Mouse (Mus musculus) adrenal gland, adult 8-10 months (tissue): ENCODE data around the gene Nox3. TPM values are rescaled to one million over a fixed set of nuclear protein-coding genes. Genes with fewer than 3 reads are reported as not detected.

Experiments used
- DNase-seq: peaks from one replicate; pipeline ENCODE4 v3.0.0; 2022
- total RNA-seq, 4 experiments: library from RNA; stranded (reverse); gene quantifications; 2 replicates each; pipeline ENCODE4 v1.2.4; 2022

The Nox3 gene
- total RNA-seq, result not detected

DNA sequence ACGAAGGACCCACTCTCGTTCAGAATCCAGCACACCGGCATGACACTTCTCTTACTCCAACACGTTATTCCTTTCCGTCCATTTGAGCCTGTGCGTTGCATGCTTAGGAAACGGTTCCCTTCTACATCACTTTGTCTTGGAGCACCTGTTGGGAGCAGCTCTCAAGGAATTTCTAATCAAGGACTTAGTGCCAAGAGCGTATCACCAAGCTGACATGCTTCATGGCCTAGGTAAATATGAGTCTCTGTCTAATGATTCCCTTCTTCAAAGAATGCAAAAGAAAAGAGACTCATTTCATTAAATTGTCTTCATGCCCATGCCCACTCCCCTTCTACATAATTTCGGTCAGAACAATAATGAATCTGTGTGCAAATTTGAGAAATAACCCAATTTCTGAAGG, at the start of gene Nox3:
Gene Nox3, minus strand, starts transcription at position 101 of the 400 bp plus-strand sequence.
- no peak for DNase-seq

- DNase-seq, result no peak
Measured at GRCm38 (mm10) chr17:3744402-3744801, 48.3 kb upstream of the Nox3 start.

- peak; percentile 55 for DNase-seq
Measured at GRCm38 (mm10) chr17:3736936-3737335, 40.9 kb upstream of the Nox3 start.

GRCm38 (mm10) chr17:3734286-3734685, 38.2 kb upstream of the Nox3 start:
- DNase-seq, result peak; percentile 52

- no peak for DNase-seq
Measured at GRCm38 (mm10) chr17:3705350-3705930, 9.4 kb upstream of the Nox3 start.

- DNase-seq, result peak; percentile 37
Measured at GRCm38 (mm10) chr17:3702320-3702719, 6.3 kb upstream of the Nox3 start.

- no peak for DNase-seq
Measured at GRCm38 (mm10) chr17:3692817-3693216, 3.2 kb downstream of the Nox3 start.

DNA sequence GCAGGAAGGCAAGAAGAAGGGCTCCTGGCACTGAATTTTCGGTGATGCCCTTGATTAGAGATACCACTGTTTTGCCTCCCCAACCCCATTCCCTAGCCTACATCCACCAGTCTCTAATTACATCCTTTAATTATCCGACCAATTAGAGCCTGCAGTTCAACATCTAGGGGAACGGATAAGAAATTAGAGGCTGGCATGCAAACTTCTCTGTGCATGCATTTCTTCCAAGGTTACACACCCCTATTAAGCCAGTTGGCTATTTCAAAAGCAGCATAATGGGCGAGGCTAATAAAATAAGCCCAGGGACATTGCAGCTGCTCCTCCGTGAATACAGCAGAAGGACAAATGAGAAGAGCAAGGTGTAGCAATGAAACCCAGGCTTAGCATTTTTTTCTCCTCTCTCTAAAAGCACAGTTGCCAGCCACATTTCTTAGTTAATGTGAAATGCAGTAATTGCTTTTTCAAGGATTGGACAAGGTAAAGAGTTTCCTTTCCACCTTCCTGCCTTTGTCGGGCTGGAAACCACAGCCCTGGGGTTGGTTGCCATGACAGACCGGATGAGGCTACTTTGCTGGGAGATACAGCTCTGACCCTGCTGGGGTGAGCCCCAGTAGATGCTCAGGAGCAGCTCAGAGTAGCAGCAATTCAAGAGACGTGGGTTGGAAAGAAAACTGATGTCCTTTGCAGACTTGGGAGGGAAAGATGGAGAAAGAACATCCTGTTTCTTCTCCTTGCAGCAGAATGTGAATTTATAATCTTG, 5.4 kb downstream of the Nox3 start:
- no peak for DNase-seq

DNA sequence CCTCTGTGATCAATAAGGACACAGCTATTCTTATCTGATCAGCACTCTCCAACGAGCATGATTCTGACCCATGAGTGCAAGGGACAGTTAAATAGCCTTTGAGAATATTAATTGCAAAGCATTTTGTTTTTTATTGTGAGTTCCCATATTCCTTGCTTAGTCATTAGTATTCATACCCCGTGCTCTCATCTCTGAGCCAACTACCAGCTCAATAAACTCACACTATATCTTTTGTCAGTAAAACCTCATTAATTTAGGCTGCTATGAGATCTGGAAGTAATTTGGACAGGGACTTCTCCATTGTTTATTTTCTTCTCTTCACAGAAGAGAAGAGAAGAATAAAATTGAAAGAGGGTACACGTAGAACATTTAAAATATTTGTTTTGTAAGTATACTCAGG, 12.4 kb downstream of the Nox3 start:
- no peak for DNase-seq

GRCm38 (mm10) chr17:3669226-3669625, 26.8 kb downstream of the Nox3 start:
- DNase-seq, result no peak

- no peak for DNase-seq
Measured at GRCm38 (mm10) chr17:3667287-3667686, 28.8 kb downstream of the Nox3 start.

GRCm38 (mm10) chr17:3665321-3665720, 30.7 kb downstream of the Nox3 start:
- peak; percentile 11 for DNase-seq

- no peak for DNase-seq
Measured at GRCm38 (mm10) chr17:3659497-3659896, 36.6 kb downstream of the Nox3 start.

GRCm38 (mm10) chr17:3650377-3650776, 45.7 kb downstream of the Nox3 start:
- DNase-seq, result no peak

- no peak for DNase-seq
Measured at GRCm38 (mm10) chr17:3643582-3643981, 52.5 kb downstream of the Nox3 start.

GRCm38 (mm10) chr17:3641456-3641855, 54.6 kb downstream of the Nox3 start:
- DNase-seq, result no peak

DNA sequence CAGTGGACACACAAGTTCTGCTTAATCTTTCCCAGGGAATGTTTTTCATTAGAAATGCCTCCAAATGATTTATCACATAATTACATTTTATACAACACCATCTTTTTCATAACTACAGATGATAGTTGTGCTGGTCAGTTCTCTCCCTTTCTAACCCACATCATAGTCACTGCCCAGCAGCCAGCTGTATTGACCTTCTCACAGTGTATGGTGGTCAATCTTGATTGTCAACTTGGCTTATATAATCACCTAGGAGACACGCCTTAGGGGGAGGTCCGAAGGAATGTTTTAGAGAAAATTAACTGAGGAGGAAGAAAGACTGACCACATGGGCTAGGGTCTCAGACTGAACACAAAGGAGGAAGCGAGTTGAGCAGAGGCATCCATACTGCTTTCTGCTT, 57.3 kb downstream of the Nox3 start:
- no peak for DNase-seq

DNA sequence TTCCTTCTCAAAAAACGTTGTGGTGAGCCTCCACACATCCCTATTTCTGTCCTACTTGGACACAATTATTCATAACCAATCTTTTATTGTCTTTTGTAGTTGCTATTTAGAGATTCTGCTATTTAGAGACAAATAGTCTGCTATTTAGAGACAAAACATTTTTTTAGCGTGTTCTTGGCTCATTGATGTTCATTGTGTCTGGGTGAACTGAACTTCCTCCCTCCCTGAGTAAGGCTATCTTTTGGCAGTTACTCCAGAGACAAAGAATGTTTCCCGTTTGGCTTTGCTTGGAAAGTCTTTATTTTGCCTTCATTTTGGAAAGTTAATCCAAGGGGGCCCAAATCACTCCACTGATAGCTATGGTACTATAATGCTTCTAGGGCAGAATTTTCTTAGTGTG, 63.6 kb downstream of the Nox3 start:
- no peak for DNase-seq

DNA sequence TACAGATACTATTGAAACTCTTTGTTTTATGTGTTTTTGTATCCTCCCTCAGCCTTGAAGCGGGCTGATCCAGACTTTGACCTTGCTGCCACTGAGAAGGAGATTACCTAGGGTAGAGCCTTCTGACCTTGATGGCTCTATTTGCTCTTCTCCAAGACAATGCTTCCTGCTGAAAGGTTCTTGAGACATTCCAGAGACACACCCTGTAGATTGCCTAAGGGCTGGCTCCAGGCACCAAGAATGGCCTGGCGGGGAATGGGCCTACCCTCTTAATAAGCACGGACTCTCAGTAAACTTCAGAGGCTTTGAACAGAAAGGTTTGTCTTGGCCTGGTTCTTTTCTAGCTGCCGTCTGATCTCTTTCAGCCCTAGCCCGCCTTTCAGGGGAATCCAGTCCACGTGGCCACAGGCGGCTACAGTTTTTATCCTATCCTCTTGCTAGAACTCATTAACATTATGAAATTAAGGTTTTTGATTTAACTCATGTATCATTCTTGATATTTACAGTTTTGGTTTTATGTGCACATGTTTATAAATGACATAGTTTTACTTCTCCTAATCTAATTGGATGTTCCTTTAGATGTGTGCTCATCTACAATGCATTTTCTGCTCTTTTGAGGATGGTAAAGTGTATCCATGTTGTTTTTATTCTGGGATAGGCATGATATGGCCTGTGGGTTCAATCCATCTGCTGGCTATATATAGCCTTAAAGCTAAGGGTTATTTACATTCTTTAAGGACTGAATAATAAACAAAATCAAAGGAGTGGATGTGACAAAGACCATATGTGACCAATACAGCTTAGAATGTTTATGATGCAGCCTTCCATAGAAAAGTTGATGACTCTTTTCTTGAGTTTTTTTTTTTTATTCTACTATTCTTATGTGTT, 79.5 kb downstream of the Nox3 start:
- no peak for DNase-seq

GRCm38 (mm10) chr17:3615553-3615952, 80.5 kb downstream of the Nox3 start:
- no peak for DNase-seq

GRCm38 (mm10) chr17:3611781-3612075, 84.3 kb downstream of the Nox3 start:
- DNase-seq, result no peak

- DNase-seq, result no peak
Measured at GRCm38 (mm10) chr17:3610928-3611780, 84.9 kb downstream of the Nox3 start.
